Mouse (Mus musculus) lung, adult 2 months (tissue): ENCODE measurements around the gene Ttc12.

Source experiments
- CTCF ChIP-seq: fragments of 200-500 bp; IDR thresholded peaks from 2 replicates; pipeline ENCODE4 v1.5.1; 2011; ENCODE audit warnings: mild to moderate bottlenecking, low read length, control low read depth; ENCODE audit not compliant: insufficient read depth
- POLR2A ChIP-seq: fragments of 200-500 bp; IDR thresholded peaks from 2 replicates; pipeline ENCODE4 v1.6.1; 2011; ENCODE audit warnings: low read depth, mild to moderate bottlenecking, control low read depth, low read length, borderline replicate concordance; ENCODE audit errors: extremely low read depth

DNA sequence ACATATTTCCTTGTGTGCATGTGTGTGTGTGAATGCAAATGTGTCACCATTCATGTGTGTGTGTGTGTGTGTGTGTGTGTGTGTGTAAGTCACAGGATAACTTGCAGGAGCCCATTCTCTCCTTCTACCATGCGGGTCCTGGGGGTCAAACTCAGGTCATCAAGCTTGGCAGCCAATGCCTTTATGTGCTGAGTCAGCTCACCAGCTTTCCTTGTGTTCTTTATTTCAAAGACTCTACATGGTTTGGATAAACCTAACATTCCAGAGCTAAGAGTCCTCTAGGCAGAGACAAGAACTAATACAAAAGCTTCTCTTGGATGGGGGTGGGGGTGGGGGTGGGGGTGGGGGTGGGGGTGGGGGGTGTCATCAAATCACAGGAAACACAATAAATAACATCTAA lies 60.4 kb downstream of the Ttc12 start:
- TF ChIP-seq CTCF, result no peak
- no peak for TF ChIP-seq POLR2A
